Mouse (Mus musculus) kidney, adult 2 months (tissue): ENCODE results near the gene Fbxw11.

Source experiments
- CTCF ChIP-seq: fragments of 200-500 bp; conservative IDR thresholded peaks from 2 replicates; pipeline ENCODE4 v1.5.1; 2011; ENCODE audit warnings: low read depth, mild to moderate bottlenecking, control low read depth, low read length, moderate library complexity, mixed read lengths; ENCODE audit not compliant: insufficient read depth, insufficient read length
- POLR2A ChIP-seq: fragments of 200-500 bp; IDR thresholded peaks from one replicate; pipeline ENCODE4 v1.6.1; 2011; ENCODE audit warnings: low read depth, low read length, control low read depth

DNA sequence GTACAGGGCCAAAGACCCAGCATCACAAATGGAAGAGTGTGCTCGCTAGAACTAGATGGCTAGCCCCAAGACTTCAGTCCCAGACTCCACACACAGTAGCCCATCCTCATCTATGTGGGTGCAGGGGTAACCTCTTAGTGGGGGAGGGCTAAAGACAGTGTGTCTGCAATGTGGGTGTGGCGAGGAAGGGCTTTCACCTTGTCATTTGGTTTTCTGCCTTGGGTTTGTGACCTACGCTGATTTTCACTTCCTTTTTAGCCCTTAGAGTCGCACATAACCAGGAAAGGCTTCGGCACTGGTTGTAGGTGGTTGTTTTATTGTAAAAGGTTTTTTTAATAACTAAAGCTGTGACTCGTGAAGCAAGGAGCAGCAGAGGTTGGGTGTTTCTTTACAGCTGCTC lies 73.0 kb downstream of the Fbxw11 start:
- TF ChIP-seq CTCF (no peak), POLR2A (no peak)
